Mouse (Mus musculus) embryo, embryonic 10.5 days (tissue): Measurements from ENCODE around the gene Rnf43.
A peak's percentile ranks its signal among the peaks of the same experiment; 100 is the strongest.

ENCODE experiments used
- DNase-seq: peaks from one replicate; pipeline ENCODE4 v3.0.0-alpha.2; 2015; ENCODE audit warnings: low spot score

Gene Rnf43

DNA sequence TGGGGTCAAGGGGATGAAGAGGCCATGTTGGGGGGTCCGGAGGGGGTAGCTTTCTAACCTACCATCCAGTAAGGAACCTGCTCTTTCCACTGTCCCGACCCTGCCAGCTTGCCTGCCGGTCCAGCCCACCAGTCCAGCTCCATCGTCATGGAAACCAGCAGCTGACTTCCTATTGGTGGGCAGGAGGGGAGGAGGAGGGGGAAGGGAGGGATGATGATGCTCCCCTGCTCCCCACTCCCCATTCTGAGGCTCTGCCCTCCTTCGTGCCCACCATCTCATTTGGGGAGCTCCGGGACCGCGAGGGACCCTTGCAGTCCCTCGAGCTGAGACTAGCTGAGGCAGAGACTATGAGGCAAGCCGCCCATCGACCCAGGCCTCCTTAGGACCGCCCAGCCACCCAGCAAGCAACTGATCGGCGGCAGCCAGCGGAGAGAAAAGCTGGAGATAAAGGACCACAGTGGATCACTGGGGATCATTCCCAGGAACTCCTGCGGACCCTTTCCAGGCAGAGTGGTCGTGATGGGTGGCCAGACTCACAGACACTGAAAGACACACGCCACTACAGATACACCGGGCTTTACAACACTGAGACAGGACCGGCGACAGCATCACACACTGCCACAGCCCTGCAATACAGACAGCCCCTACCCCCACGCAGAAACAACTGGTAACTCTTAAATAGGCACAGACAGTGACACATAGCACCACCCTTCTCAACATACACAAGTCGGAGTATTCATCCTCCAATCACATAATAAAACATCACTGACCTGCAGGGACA, 98.0 kb downstream of the Rnf43 start, which contains the start of gene Tspoap1:
Tspoap1 (plus strand) TSS at position 241 of the 781 bp plus-strand sequence.
- DNase-seq, result peak; percentile 55

DNA sequence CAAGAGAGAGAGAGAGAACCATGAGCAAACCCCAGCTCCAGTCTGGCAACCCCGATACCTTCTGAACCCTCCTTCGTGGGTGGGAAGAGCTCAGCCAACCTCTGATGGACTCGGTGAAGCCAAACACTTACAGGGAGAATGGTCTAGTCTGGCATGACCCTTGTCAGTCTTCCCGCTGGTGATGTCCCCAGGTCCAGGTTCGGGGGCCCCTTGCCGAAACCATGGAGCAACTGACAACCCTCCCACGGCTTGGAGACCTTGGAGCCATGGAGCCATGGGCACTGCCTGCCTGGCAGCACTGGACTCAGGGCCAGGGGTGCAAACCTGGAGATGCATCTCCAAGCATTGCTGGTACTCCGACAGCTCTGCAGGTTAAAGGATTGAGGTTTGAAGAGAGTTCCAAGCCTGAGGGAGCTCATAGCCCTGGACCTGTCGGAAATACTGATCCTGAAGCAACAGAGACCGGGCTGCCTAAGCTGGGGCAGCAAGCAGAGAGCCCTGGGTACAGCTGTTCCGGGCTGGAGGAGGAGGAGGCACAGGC, 98.7 kb downstream of the Rnf43 start:
- no peak for DNase-seq

DNA sequence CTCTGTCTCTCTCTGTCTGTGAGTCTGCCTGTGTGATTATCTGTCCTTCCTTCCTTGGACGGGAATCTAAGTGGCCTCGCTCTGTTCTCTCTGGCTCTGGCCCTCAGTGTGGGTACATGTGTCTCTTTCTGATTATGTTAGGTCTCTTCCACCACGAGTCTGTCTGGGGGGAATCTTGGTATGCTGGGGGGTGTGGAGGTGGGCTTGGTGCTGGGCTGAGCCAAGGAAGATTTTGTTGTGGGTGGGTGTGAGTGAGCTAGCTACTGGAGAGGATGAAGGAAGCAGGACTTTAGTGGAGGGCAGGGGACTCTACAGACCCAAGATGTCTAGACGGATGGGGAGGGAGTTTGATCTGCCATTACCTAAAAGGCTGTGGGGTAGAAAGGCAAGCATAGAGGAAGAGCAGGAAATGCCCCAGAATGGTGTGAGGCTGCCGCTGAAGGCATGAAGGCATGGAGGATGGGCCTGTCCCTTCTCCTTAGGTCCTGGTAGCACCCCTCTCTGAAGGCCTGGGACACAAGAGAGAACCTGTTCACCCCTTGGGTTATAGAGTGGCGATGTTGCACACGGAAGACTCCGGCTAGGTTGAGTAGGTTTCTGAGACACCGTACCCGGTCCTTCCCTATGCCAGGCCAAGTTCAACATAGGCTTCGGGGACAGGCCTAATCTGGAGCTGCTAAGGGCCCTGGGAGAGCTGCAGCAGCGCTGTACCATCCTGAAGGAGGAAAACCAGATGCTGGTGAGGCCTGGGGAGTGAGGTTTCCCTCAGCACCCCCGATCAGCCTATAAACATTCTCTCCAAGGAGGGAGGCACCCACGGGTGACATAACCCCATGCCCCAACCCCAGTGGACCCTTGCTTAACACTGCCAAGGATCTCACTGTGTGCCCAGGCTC, 99.5 kb downstream of the Rnf43 start:
- DNase-seq, result no peak

DNA sequence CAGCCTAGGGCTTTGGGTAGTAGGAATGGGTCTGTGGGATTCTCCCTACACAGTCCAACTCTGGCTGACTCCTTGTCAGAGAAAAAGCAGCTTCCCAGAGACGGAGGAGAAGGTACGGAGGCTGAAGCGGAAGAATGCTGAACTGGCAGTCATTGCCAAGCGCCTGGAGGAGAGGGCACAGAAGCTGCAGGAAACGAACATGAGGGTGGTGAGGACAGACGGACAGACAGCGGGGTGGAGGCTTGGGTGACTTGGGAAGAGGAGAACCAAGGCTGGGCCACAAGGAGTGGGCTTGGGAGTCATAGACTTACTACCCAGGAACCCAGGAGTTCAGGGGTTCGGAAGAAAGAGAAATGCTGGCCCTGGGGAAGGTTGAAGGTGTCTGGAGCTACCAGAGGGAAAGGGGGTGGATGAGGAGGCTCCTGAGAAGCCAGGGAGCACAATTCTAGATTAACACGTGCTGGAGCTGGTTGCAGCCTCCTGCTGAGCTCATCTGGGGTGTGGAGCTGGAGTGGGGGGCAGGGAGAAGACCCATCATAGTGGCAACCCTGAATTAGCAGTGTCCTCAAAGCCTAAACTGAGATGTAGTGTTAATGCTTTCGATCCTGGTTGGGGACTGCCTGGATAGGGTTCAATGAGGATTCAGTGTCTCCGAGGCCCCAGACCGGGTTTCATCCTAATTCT, 100.3 kb downstream of the Rnf43 start:
- DNase-seq, result no peak

DNA sequence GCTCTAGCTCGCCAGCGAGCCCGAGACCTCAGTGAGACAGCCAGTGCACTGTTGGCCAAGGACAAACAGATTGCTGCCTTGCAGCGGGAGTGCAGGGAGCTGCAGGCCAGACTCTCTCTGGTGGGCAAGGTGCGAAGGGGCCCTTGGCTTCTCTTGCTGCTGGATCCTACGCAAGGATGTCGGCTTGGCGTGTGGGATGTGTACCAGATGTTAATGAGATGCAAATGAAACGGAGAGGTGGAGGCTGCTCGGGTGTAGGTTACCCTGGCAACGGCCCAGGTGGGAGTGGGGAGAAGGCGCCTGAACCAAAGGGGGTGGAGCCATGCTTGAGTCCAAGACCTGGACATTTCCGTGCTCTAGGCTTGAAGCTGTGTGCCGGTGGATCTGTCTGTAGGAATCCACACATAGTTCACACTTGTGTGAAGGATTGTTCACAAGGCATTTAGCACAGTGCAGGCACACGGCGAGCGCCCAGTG, 101.0 kb downstream of the Rnf43 start:
- DNase-seq, result peak; percentile 65

DNA sequence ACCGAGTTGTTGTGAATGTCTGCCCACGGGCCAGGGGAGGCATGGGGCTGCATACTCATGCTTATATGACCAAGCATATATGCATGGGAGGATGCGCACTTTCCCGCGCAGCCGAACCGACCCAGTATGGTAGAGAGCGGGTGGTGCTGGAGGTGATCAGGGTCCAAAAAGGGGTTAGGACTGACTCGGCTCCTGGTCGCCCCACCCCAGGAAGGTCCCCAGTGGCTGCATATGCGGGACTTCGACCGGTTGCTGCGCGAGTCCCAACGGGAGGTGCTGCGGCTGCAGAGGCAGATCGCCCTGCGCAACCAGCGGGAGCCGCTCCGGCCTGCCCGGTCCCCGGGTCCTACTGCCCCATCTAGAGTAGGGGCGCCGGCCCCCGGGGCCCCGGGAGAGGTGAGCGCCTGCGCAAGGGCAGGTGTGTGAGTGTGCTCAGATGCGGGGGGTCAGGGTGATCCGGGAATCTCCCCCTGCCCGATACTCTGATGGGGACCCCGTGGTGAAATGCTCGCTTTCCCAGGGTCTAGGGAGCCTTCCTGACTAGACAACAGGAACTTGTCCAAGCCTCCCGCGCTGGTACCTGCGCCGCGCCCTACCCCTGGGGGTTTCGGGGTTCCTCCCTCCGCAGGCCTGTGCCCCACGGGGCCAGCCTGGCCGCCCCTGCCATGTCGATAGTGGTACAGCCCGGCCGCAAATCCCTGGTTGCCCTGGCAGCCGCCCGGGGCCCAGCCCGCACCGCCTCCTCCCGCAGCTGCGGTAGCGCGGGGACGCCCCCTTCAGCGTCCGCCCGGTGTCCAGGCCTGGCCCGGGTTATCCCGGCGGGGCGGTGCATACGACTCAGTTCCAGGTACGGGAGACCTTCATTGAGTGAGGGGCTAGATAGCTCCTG, 101.7 kb downstream of the Rnf43 start:
- peak; percentile 43 for DNase-seq

DNA sequence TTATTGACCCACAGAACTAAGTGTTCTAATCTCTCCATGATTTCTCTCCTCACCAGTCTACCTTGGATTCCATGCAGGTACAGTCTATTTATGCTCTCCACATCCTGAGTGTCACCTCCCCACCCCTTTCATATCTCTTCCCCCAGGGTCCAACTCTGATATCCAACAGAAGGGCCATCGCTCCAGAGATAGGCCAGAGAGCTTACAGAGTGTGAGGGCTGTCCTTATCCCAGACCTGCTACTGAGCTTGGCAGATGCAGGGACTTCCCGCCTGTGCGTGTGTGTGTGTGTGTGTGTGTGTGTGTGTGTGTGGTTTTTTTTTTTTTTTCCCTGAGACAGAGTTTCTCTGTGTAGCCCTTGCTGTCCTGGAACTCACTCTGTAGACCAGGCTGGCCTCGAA, 106.2 kb downstream of the Rnf43 start:
- DNase-seq, result no peak

DNA sequence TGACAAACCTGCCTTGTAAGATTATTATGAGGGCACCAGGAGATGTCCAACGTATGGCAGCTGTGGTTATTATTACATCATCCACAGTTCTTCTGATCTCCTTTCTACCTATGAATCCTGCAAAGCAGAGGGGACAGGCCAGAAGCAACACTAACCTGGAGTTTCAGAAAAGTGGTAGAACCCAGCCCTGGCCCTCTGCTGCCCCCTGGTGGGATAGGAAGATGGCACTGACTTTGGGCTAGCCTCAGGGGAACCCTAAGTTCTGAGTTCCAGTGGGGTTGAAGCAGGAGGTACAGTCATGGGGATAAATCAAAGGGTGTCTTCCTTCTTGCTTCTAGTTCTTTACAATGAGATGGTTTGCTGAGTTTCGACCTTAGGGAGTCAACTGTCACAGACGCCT, 108.5 kb downstream of the Rnf43 start:
- peak; percentile 70 for DNase-seq

DNA sequence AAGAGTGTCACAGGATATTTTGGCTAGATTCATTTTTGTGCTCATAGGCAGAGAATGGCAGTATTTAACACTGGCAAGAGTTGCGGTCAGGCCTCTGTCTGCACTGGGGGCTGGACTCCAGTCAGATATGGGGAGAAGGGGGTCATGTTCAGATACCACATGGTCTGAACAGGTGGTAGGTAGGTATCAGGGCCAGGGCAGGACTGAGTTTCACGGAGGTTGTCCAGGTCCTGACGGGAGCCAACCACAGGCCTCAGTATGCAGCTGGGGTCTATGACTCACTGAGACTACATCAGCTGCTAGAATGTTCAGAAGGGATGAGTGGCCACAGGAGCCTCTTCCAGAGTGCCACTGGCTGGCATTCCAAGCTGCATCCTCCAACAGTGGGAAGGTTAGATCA, 109.8 kb downstream of the Rnf43 start:
- DNase-seq, result no peak

DNA sequence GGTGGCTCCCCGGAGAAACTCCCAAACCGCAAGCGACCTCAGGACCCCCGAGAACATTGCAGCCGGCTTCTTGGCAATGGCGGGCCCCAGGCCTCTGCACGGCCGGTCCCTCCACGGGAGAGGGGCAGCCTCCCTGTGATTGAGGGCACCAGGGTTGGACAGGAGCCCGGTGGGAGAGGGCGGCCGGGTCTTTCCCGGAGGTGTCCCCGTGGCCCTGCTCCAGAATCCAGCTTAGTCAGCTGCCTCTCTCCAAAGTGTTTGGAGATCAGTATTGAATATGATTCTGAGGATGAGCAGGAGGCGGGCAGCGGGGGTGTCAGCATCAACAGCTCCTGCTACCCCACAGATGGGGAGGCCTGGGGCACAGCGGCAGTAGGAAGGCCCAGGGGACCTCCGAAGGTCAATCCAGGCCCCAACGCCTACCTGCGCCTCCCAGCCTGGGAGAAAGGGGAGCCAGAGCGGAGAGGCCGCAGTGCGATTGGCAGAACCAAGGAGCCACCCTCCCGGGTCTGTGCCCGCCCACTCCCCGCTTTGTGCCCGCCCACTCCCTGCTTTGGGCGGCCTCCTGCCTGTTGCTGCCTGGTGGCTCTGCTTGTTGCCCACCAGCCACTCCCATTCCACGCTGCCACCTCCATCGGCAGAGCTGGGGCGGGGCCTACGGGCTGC, 115.7 kb downstream of the Rnf43 start:
- peak; percentile 85 for DNase-seq

DNA sequence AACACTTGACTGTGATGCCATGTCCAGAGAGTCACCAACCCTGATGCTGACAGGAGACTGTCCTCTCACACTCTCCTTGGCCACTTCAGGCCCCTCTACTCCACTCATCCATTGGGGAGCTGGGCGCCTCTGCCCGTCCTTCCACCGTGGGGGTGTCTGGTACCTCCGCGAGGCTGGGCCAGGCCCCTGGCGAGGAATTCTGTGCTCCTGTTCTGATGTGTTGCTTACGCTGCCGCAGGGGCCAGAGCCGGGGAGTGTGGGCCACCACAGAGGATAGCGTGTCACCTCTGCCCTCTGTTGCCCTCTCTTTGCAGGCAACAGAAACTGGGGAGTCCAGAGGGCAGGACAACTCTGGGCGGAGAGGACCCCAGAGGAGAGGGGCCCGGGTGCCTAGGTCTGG, 116.4 kb downstream of the Rnf43 start:
- DNase-seq, result no peak

DNA sequence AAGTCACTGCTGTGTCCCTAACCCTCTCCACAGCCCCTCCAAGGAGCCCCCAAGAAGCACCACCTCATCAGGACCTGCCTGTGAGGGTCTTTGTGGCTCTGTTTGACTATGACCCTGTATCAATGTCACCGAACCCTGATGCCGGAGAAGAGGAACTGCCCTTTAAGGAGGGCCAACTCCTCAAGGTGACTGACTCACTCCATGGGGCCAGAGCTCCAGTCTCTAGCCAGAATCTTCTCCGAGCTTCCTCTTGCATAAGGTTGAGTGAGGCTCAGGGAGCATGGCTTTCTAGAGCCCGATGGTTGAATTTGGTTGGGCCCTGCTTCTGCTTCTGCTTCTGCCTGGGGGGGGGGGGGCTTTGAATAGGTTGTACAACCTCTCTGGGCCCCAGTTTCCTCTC, 116.9 kb downstream of the Rnf43 start:
- no peak for DNase-seq

DNA sequence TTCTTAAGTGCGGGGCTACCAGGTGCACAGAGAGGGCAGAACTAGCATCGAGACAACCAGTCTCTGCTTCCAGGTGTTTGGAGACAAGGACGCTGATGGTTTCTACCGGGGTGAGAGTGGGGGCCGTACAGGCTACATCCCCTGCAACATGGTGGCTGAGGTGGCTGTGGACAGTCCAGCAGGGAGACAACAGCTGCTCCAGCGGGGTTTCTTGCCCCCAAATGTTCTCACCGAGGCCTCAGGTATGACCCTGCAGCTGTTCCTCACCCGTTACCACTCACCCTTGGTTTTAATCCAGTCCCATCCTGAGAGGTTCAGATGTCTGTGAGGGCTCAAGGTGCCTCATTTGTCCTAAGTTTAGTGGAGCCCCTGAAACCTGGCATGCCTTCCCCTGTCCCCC, 117.6 kb downstream of the Rnf43 start:
- no peak for DNase-seq
